Mouse (Mus musculus) thymus, adult 2 months (tissue): ENCODE data around the gene Sirpa.

ENCODE experiments used
- CTCF ChIP-seq: fragments of 200-500 bp; IDR thresholded peaks from 2 replicates; pipeline ENCODE4 v1.5.1; 2012; ENCODE audit warnings: mild to moderate bottlenecking, control low read depth, low read length, moderate library complexity, borderline replicate concordance; ENCODE audit not compliant: control insufficient read depth, poor library complexity, insufficient read depth; ENCODE audit errors: extremely low read depth
- POLR2A ChIP-seq: fragments of 200-500 bp; IDR thresholded peaks from 2 replicates; pipeline ENCODE4 v1.6.1; 2012; ENCODE audit warnings: mild to moderate bottlenecking, low read length, control low read depth, moderate library complexity; ENCODE audit not compliant: control insufficient read depth, poor library complexity, insufficient read depth; ENCODE audit errors: extremely low read depth

DNA sequence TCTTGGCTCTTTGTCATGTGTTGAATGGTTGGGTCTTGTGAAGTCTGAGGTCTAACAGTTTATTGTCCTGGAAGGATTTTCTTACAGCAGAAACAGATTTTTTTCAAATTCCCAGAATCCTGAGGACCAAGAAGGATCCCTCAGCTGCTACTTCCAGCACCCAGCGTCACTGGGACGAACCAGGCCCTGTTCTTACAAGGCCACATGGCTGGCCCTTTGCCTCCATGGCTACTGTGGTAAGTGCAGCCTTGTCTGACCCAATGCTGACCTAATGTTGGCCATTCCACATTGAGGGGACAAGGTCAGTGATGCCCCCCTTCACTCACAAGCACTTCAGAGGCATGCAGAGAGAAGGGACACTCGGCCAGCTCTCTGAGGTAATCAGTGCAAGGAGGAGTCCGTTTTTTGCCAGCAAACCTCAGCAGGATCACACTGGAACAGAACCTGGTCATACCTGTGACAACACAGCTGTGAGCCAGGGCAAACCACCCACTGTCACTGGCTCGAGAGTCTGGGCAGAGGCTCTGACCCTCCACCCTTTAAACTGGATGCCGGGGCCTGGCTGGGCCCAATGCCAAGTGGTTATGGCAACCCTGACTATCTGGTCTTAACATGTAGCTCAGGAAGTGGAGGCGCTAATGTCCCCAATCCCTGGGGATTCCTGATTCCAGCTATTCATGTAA, 38.5 kb downstream of the Sirpa start:
- no peak for TF ChIP-seq POLR2A
- no peak for TF ChIP-seq CTCF
